Mouse (Mus musculus): Measurements from ENCODE around the gene Usp43.

DNA sequence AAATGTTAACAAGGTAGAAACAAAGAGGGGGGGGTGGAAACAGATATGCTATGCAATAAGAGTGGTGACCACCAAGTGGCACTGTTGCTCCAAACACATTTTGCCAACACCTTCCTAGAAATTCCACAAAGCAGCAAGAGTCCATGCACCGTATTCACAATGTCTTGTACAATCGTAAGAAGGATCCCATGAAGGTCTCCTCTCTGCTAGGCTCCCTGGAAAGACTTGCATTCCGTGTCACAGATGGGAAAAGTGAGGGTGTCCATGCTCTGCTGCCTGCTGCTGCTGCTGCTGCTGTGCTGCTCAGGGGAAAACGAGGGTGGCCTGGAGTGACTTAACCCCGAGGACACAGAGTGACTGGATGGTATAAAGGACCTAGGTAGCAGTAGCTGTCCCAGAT, 102.3 kb downstream of the Usp43 start:
- no peak for TF ChIP-seq POLR2A (IDR thresholded peaks at IDR 0.05; ENCODE audit: insufficient read length, low read depth)
- TF ChIP-seq TCF12 (IDR thresholded peaks at IDR 0.05; ENCODE audit: insufficient read depth, poor library complexity, severe bottlenecking) = no peak
- TF ChIP-seq USF1 (IDR thresholded peaks at IDR 0.05; ENCODE audit: low read depth) = no peak
- no peak for TF ChIP-seq MAX (IDR thresholded peaks at IDR 0.05; ENCODE audit: low read depth)
- TF ChIP-seq E2F4 (IDR thresholded peaks at IDR 0.05; ENCODE audit: insufficient read depth) = no peak
- no peak for TF ChIP-seq SRF (IDR thresholded peaks at IDR 0.05; ENCODE audit: control insufficient read depth, insufficient read length, low read depth)
- no peak for TF ChIP-seq MYOG (IDR thresholded peaks at IDR 0.05; ENCODE audit: control insufficient read depth in 1 of 3, insufficient read depth in 1 of 3, insufficient read length in 2 of 3, low read depth in 2 of 3)
- no peak for TF ChIP-seq POLR2AphosphoS2 (IDR thresholded peaks at IDR 0.05; ENCODE audit: insufficient read length, low read depth)
- TF ChIP-seq CEBPB (IDR thresholded peaks at IDR 0.05; ENCODE audit: insufficient read depth, poor library complexity, severe bottlenecking) = no peak
- TF ChIP-seq MYOD1 (IDR thresholded peaks at IDR 0.05; ENCODE audit: control insufficient read depth in 1 of 3, insufficient read length in 2 of 3, low read depth in 2 of 3) = no peak
- no peak for TF ChIP-seq TCF3 (IDR thresholded peaks at IDR 0.05; ENCODE audit: insufficient read length, low read depth)
